In genomic region chr12:25167504-25168212, GRCm38 (mm10) we compare ENCODE assay signal across 26 mouse cellular contexts.
DNase-seq lines count a peak whose midpoint lies in the region; ATAC-seq and TF ChIP-seq lines count a peak whose summit lies in the region.
"Had no signal": no experiment of that assay in that cellular context is flagged by ENCODE, and none has a peak within 500 bp of the region (broad histone marks: within the 10 kb centered on the region; RNA-seq: fewer than 3 reads in every experiment).

No protein-coding gene starts in this region.

- no peak for ATAC-seq in hindbrain, embryonic 12.5 days (ENCODE audit: low FRiP score)
- ATAC-seq in lung, postnatal 0 days: peak; percentile 7; the same call in 1 of the 2 replicates
- peak; percentile 17; the same call in 1 of the 2 replicates for ATAC-seq in intestine, embryonic 16.5 days
- ATAC-seq: CD4-positive, CD25-positive, alpha-beta regulatory T cell, adult 4 months; forebrain, embryonic 14.5 days; liver, embryonic 12.5 days; liver, postnatal 0 days; midbrain, embryonic 16.5 days had no signal

- peaks cover 36% of the 10 kb centered on the region for H3K4me1 ChIP-seq in hindbrain, embryonic 10.5 days (replicated peaks)
- H3K4me1 ChIP-seq in hindbrain, embryonic 12.5 days: peaks cover 15% of the 10 kb centered on the region
- peaks cover 24% of the 10 kb centered on the region for H3K4me1 ChIP-seq in lung, postnatal 0 days (ENCODE audit: insufficient read depth, low read depth, low read length)
- H3K4me1 ChIP-seq in CH12.LX (ENCODE audit: control insufficient read depth in 1 of 2, insufficient read depth in 2 of 2): peaks cover 59 to 88% of the 10 kb centered on the region in 2 experiments
- H3K4me1 ChIP-seq in intestine, embryonic 16.5 days (ENCODE audit: control insufficient read depth, insufficient read depth, low read length): peaks cover 19% of the 10 kb centered on the region

- no peaks in the 10 kb centered on the region for H3K36me3 ChIP-seq in hindbrain, embryonic 10.5 days
- H3K36me3 ChIP-seq in hindbrain, embryonic 12.5 days: no peaks in the 10 kb centered on the region
- no peaks in the 10 kb centered on the region for H3K36me3 ChIP-seq in lung, postnatal 0 days (ENCODE audit: insufficient read depth, low read length)
- no peaks in the 10 kb centered on the region for H3K36me3 ChIP-seq in CH12.LX (replicated peaks in 1 of 2; ENCODE audit: control insufficient read depth in 1 of 2, insufficient read depth in 1 of 2, low read length in 1 of 2)
- H3K36me3 ChIP-seq in intestine, embryonic 16.5 days (ENCODE audit: control insufficient read depth, insufficient read depth, low read length): no peaks in the 10 kb centered on the region
- H3K36me3 ChIP-seq: liver, embryonic 12.5 days had no signal

- TF ChIP-seq RAD21 in CH12.LX (IDR thresholded peaks at IDR 0.05; ENCODE audit: low read depth, low read length): no peak

- no peak overlapping the region for H3K4me3 ChIP-seq in hindbrain, embryonic 10.5 days
- H3K4me3 ChIP-seq in hindbrain, embryonic 12.5 days: no peak overlapping the region
- no peak overlapping the region for H3K4me3 ChIP-seq in lung, postnatal 0 days (ENCODE audit: low read depth, low read length)
- no peak overlapping the region for H3K4me3 ChIP-seq in CH12.LX (replicated peaks in 1 of 3; ENCODE audit: low read depth in 2 of 3, low read length in 2 of 3, poor library complexity in 1 of 3)
- H3K4me3 ChIP-seq in intestine, embryonic 16.5 days (ENCODE audit: low read length): no peak overlapping the region
- H3K4me3 ChIP-seq: gastrocnemius, adult 2 months; liver, embryonic 12.5 days had no signal

- no peak for TF ChIP-seq CTCF in lung, postnatal 0 days (IDR thresholded peaks at IDR 0.05)
- TF ChIP-seq CTCF in CH12.LX (conservative IDR thresholded peaks at IDR 0.05 in 1 of 2, IDR thresholded peaks at IDR 0.05 in 1 of 2; ENCODE audit: low read depth in 2 of 2, low read length in 2 of 2): no peak

- no peak for TF ChIP-seq POLR2A in CH12.LX (IDR thresholded peaks at IDR 0.05; ENCODE audit: low read depth, low read length)

- H3K27ac ChIP-seq in hindbrain, embryonic 10.5 days: peak overlapping the region; percentile 30; the same call in 1 of the 2 replicates
- H3K27ac ChIP-seq in hindbrain, embryonic 12.5 days: no peak overlapping the region
- peak overlapping the region; percentile 35; the same call in 1 of the 2 replicates for H3K27ac ChIP-seq in lung, postnatal 0 days (ENCODE audit: low read length)
- no peak overlapping the region for H3K27ac ChIP-seq in CH12.LX (ENCODE audit: insufficient read depth, low read depth)
- H3K27ac ChIP-seq in intestine, embryonic 16.5 days (ENCODE audit: low read length): no peak overlapping the region
- H3K27ac ChIP-seq: gastrocnemius, adult 2 months; hindbrain, embryonic 14.5 days; liver, embryonic 12.5 days; stomach, postnatal 0 days had no signal

- no peaks in the 10 kb centered on the region for H3K79me2 ChIP-seq in CH12.LX (replicated peaks; ENCODE audit: control insufficient read depth, extremely low read depth, insufficient read depth, poor library complexity, severe bottlenecking)

- H3K9ac ChIP-seq in hindbrain, embryonic 12.5 days: no peak overlapping the region
- no peak overlapping the region for H3K9ac ChIP-seq in lung, postnatal 0 days (replicated peaks; ENCODE audit: low read depth)
- H3K9ac ChIP-seq in CH12.LX (ENCODE audit: insufficient read depth, low read depth): no peak overlapping the region
- H3K9ac ChIP-seq in intestine, embryonic 16.5 days (ENCODE audit: low read depth, low read length): no peak overlapping the region
- H3K9ac ChIP-seq: hindbrain, embryonic 14.5 days; liver, embryonic 12.5 days; liver, postnatal 0 days had no signal

- no peaks in the 10 kb centered on the region for H3K9me3 ChIP-seq in hindbrain, embryonic 10.5 days
- H3K9me3 ChIP-seq in hindbrain, embryonic 12.5 days (replicated peaks): no peaks in the 10 kb centered on the region
- no peaks in the 10 kb centered on the region for H3K9me3 ChIP-seq in lung, postnatal 0 days (ENCODE audit: low read length)
- H3K9me3 ChIP-seq in CH12.LX (replicated peaks; ENCODE audit: low read length): no peaks in the 10 kb centered on the region
- H3K9me3 ChIP-seq in intestine, embryonic 16.5 days (ENCODE audit: control insufficient read depth, low read length): no peaks in the 10 kb centered on the region
- H3K9me3 ChIP-seq: liver, embryonic 12.5 days had no signal

- 59% methylated on average over 12 of the region's 12 CpGs for WGBS in hindbrain, embryonic 10.5 days
- WGBS in hindbrain, embryonic 12.5 days: 67% methylated on average over 12 of the region's 12 CpGs
- WGBS in lung, postnatal 0 days: 42% methylated on average over 12 of the region's 12 CpGs
- 60% methylated on average over 12 of the region's 12 CpGs for WGBS in intestine, embryonic 16.5 days

- peaks cover 31% of the 10 kb centered on the region for H3K27me3 ChIP-seq in hindbrain, embryonic 10.5 days (ENCODE audit: insufficient read depth, poor library complexity, severe bottlenecking)
- peaks cover 5% of the 10 kb centered on the region for H3K27me3 ChIP-seq in hindbrain, embryonic 12.5 days
- no peaks in the 10 kb centered on the region for H3K27me3 ChIP-seq in lung, postnatal 0 days (replicated peaks; ENCODE audit: insufficient read depth, low read length)
- peaks cover 10% of the 10 kb centered on the region for H3K27me3 ChIP-seq in CH12.LX (replicated peaks)
- no peaks in the 10 kb centered on the region for H3K27me3 ChIP-seq in intestine, embryonic 16.5 days (replicated peaks; ENCODE audit: control insufficient read depth, insufficient read depth, low read length)

- in situ Hi-C loops in CH12.LX (cut with MboI; ENCODE audit: low pct_ligation_motif_present, low pct_unique_long_range_greater_than_20kb, low sequenced_read_pairs): no loop called here

- dilution Hi-C loops in CH12.LX (cut with MboI; ENCODE audit: extremely low pct_ligation_motif_present, extremely low pct_unique_long_range_greater_than_20kb, low sequenced_read_pairs): no loop called here

- no peak for TF ChIP-seq EP300 in lung, postnatal 0 days (IDR thresholded peaks at IDR 0.05)
- TF ChIP-seq EP300 in CH12.LX (IDR thresholded peaks at IDR 0.05; ENCODE audit: low read length): peak; percentile 55; the same call in 1 of the 2 replicates

- no peak overlapping the region for H3K4me2 ChIP-seq in hindbrain, embryonic 12.5 days (replicated peaks)
- 0 out of 2 replicates have a peak overlapping the region, but pooled peaks have one; percentile 5 for H3K4me2 ChIP-seq in lung, postnatal 0 days (replicated peaks; ENCODE audit: low read depth, low read length)
- H3K4me2 ChIP-seq in CH12.LX (ENCODE audit: insufficient read depth, low read depth, poor library complexity, severe bottlenecking): no peak overlapping the region
- no peak overlapping the region for H3K4me2 ChIP-seq in intestine, embryonic 16.5 days (ENCODE audit: low read depth, low read length)
- H3K4me2 ChIP-seq: heart, embryonic 11.5 days; hindbrain, embryonic 14.5 days; liver, embryonic 12.5 days; midbrain, embryonic 11.5 days had no signal

- no peak for DNase-seq in hindbrain, embryonic 10.5 days (ENCODE audit: low spot score)
- no peak for DNase-seq in lung, postnatal 0 days (ENCODE audit: low spot score)
- no peak for DNase-seq in lung, postnatal 10 days
- no peak for DNase-seq in CH12.LX (ENCODE audit: extremely low read depth)
- DNase-seq in gastrocnemius, adult 18-20 months (ENCODE audit: low spot score): no peak
- DNase-seq in frontal cortex, postnatal 14 days (ENCODE audit: low spot score in 2 of 2): no peak
- DNase-seq: adrenal gland, adult 8-10 months; cerebellum, adult 8-10 months; gastrocnemius, adult 2 months; gastrocnemius, postnatal 36 days; heart, adult 18-20 months; heart, postnatal 36 days; kidney, postnatal 14 days; liver, postnatal 0 days; right cerebral cortex, adult 18-20 months; spleen, adult 18-20 months had no signal

TF ChIP-seq in CH12.LX, 34 proteins besides CTCF, POLR2A, EP300 and RAD21 (continues in another document):
- TF ChIP-seq ELF1 (IDR thresholded peaks at IDR 0.05; ENCODE audit: low read depth, low read length): no peak
- TF ChIP-seq ZKSCAN1 (IDR thresholded peaks at IDR 0.05; ENCODE audit: borderline replicate concordance, low read depth, low read length): no peak
- peak; percentile 83 for TF ChIP-seq BHLHE40 (IDR thresholded peaks at IDR 0.05; ENCODE audit: low read depth, low read length)
- TF ChIP-seq TBP (conservative IDR thresholded peaks at IDR 0.05; ENCODE audit: low read depth, low read length): no peak
- TF ChIP-seq IRF4 (IDR thresholded peaks at IDR 0.05; ENCODE audit: low read depth, low read length): no peak
- TF ChIP-seq MAZ (IDR thresholded peaks at IDR 0.05; ENCODE audit: low read depth, low read length): no peak
- TF ChIP-seq KAT2A (IDR thresholded peaks at IDR 0.05; ENCODE audit: insufficient replicate concordance, low read length): no peak
- no peak for TF ChIP-seq E2F4 (IDR thresholded peaks at IDR 0.05; ENCODE audit: insufficient replicate concordance, low read depth, low read length)
- TF ChIP-seq SIN3A (IDR thresholded peaks at IDR 0.05; ENCODE audit: low read length): no peak
- no peak for TF ChIP-seq NELFE (IDR thresholded peaks at IDR 0.05; ENCODE audit: low read depth, low read length)
- no peak for TF ChIP-seq JUN (IDR thresholded peaks at IDR 0.05; ENCODE audit: insufficient read depth, low read depth, low read length)
- no peak for TF ChIP-seq MEF2A (IDR thresholded peaks at IDR 0.05; ENCODE audit: borderline replicate concordance, low read depth, low read length)
- TF ChIP-seq UBTF (IDR thresholded peaks at IDR 0.05; ENCODE audit: low read depth, low read length): no peak
- TF ChIP-seq USF2 (conservative IDR thresholded peaks at IDR 0.05; ENCODE audit: low read depth, low read length): no peak
- TF ChIP-seq GABPA (IDR thresholded peaks at IDR 0.05; ENCODE audit: insufficient replicate concordance, low read depth, low read length): no peak
- TF ChIP-seq HCFC1 (IDR thresholded peaks at IDR 0.05; ENCODE audit: low read depth, low read length): no peak
- TF ChIP-seq MXI1 (IDR thresholded peaks at IDR 0.05; ENCODE audit: low read depth, low read length): 0 out of 2 replicates have a peak, but pooled peaks have one; percentile 23
- TF ChIP-seq JUND (conservative IDR thresholded peaks at IDR 0.05; ENCODE audit: low read depth, low read length): no peak
- TF ChIP-seq SMC3 (IDR thresholded peaks at IDR 0.05; ENCODE audit: low read depth, low read length): no peak
- peak; percentile 61 for TF ChIP-seq ETS1 (conservative IDR thresholded peaks at IDR 0.05; ENCODE audit: low read depth, low read length)
- no peak for TF ChIP-seq POLR2AphosphoS2 (IDR thresholded peaks at IDR 0.05; ENCODE audit: low read depth, low read length)
- TF ChIP-seq MYC (IDR thresholded peaks at IDR 0.05; ENCODE audit: low read depth, low read length): no peak
- no peak for TF ChIP-seq CHD2 (IDR thresholded peaks at IDR 0.05; ENCODE audit: low read length)
- no peak for TF ChIP-seq MAX (IDR thresholded peaks at IDR 0.05; ENCODE audit: low read length)
- no peak for TF ChIP-seq RCOR1 (conservative IDR thresholded peaks at IDR 0.05; ENCODE audit: low read depth, low read length)

Comparison
In these comparisons a context has a peak if more than half of its experiments do, and no peak if none do; other contexts are left out.
1. H3K27ac ChIP-seq: peak in hindbrain, embryonic 10.5 days (single experiment) and lung, postnatal 0 days (single experiment); none in hindbrain, embryonic 12.5 days (single experiment), CH12.LX (single experiment) and intestine, embryonic 16.5 days (single experiment).